Mouse (Mus musculus): ENCODE measurements at regions not wholly inside any gene's neighbourhood (a gene's known extent, or its start where the extent isn't known, plus 50 kb on each side); places are given as distances from the start of the nearest gene placed in this dataset.

- Histone ChIP-seq H3K36me3 (ENCODE audit: control insufficient read depth, insufficient read depth, low read length) (no peaks in the 10 kb centered on the region), H3K27ac (ENCODE audit: low read depth, low read length) (no peak overlapping the region), H3K4me1 (replicated peaks; ENCODE audit: control insufficient read depth, insufficient read depth, low read length) (no peaks in the 10 kb centered on the region), H3K4me3 (ENCODE audit: low read depth, low read length) (no peak overlapping the region), H3K4me2 (replicated peaks; ENCODE audit: low read depth, low read length) (no peak overlapping the region), H3K9me3 (ENCODE audit: control insufficient read depth, low read length) (no peaks in the 10 kb centered on the region), H3K9ac (ENCODE audit: low read depth, low read length) (no peak overlapping the region), H3K27me3 (ENCODE audit: control insufficient read depth, insufficient read depth, low read length) (no peaks in the 10 kb centered on the region)
- WGBS = 76% methylated on average over 2 of the region's 2 CpGs
- no peak for ATAC-seq (ENCODE audit: low FRiP score)
- DNase-seq (ENCODE audit: low spot score) = no peak
Measured at GRCm38 (mm10) chr11:45296772-45297171, 555.1 kb upstream of the Clint1 start.

GRCm38 (mm10) chr11:45311934-45312333 lies 539.9 kb upstream of the Clint1 start:
- no peaks in the 10 kb centered on the region for H3K4me1 ChIP-seq (replicated peaks; ENCODE audit: control insufficient read depth, insufficient read depth, low read length)
- H3K36me3 ChIP-seq (ENCODE audit: control insufficient read depth, insufficient read depth, low read length) = no peaks in the 10 kb centered on the region
- no peaks in the 10 kb centered on the region for H3K9me3 ChIP-seq (ENCODE audit: control insufficient read depth, low read length)
- H3K27ac ChIP-seq (ENCODE audit: low read depth, low read length) = no peak overlapping the region
- DNase-seq (ENCODE audit: low spot score) (no peak), ATAC-seq (ENCODE audit: low FRiP score) (no peak)
- H3K4me3 ChIP-seq (ENCODE audit: low read depth, low read length) = no peak overlapping the region
- no peaks in the 10 kb centered on the region for H3K27me3 ChIP-seq (ENCODE audit: control insufficient read depth, insufficient read depth, low read length)
- H3K4me2 ChIP-seq (replicated peaks; ENCODE audit: low read depth, low read length) = no peak overlapping the region
- WGBS = 90% methylated on average over 6 of the region's 6 CpGs
- no peak overlapping the region for H3K9ac ChIP-seq (ENCODE audit: low read depth, low read length)

GRCm38 (mm10) chr11:45323766-45324165 lies 528.1 kb upstream of the Clint1 start:
- ATAC-seq (ENCODE audit: low FRiP score) (no peak), DNase-seq (ENCODE audit: low spot score) (no peak)
- Histone ChIP-seq H3K27me3 (ENCODE audit: control insufficient read depth, insufficient read depth, low read length) (no peaks in the 10 kb centered on the region), H3K9me3 (ENCODE audit: control insufficient read depth, low read length) (no peaks in the 10 kb centered on the region), H3K4me3 (ENCODE audit: low read depth, low read length) (no peak overlapping the region), H3K27ac (ENCODE audit: low read depth, low read length) (no peak overlapping the region), H3K36me3 (ENCODE audit: control insufficient read depth, insufficient read depth, low read length) (no peaks in the 10 kb centered on the region), H3K4me2 (replicated peaks; ENCODE audit: low read depth, low read length) (no peak overlapping the region), H3K4me1 (replicated peaks; ENCODE audit: control insufficient read depth, insufficient read depth, low read length) (no peaks in the 10 kb centered on the region), H3K9ac (ENCODE audit: low read depth, low read length) (no peak overlapping the region)
- 89% methylated on average over 5 of the region's 5 CpGs for WGBS

- Histone ChIP-seq H3K27me3 (ENCODE audit: control insufficient read depth, insufficient read depth, low read length) (no peaks in the 10 kb centered on the region), H3K9me3 (ENCODE audit: control insufficient read depth, low read length) (no peaks in the 10 kb centered on the region), H3K4me1 (replicated peaks; ENCODE audit: control insufficient read depth, insufficient read depth, low read length) (no peaks in the 10 kb centered on the region), H3K36me3 (ENCODE audit: control insufficient read depth, insufficient read depth, low read length) (no peaks in the 10 kb centered on the region), H3K27ac (ENCODE audit: low read depth, low read length) (no peak overlapping the region), H3K9ac (ENCODE audit: low read depth, low read length) (no peak overlapping the region), H3K4me3 (ENCODE audit: low read depth, low read length) (no peak overlapping the region), H3K4me2 (replicated peaks; ENCODE audit: low read depth, low read length) (no peak overlapping the region)
- ATAC-seq (ENCODE audit: low FRiP score) = no peak
- 86% methylated on average over 2 of the region's 2 CpGs for WGBS
- DNase-seq (ENCODE audit: low spot score) = no peak
Measured at GRCm38 (mm10) chr11:45330319-45330718, 521.5 kb upstream of the Clint1 start.

- H3K4me3 ChIP-seq (ENCODE audit: low read depth, low read length) = no peak overlapping the region
- H3K27ac ChIP-seq (ENCODE audit: low read depth, low read length) = no peak overlapping the region
- H3K36me3 ChIP-seq (ENCODE audit: control insufficient read depth, insufficient read depth, low read length) = no peaks in the 10 kb centered on the region
- no peaks in the 10 kb centered on the region for H3K4me1 ChIP-seq (replicated peaks; ENCODE audit: control insufficient read depth, insufficient read depth, low read length)
- ATAC-seq (ENCODE audit: low FRiP score) (no peak), DNase-seq (ENCODE audit: low spot score) (no peak)
- no peak overlapping the region for H3K9ac ChIP-seq (ENCODE audit: low read depth, low read length)
- H3K4me2 ChIP-seq (replicated peaks; ENCODE audit: low read depth, low read length) = no peak overlapping the region
- no peaks in the 10 kb centered on the region for H3K9me3 ChIP-seq (ENCODE audit: control insufficient read depth, low read length)
- H3K27me3 ChIP-seq (ENCODE audit: control insufficient read depth, insufficient read depth, low read length) = no peaks in the 10 kb centered on the region
- 81% methylated on average over 3 of the region's 3 CpGs for WGBS
Measured at GRCm38 (mm10) chr11:45333756-45334155, 518.1 kb upstream of the Clint1 start.

GRCm38 (mm10) chr11:45349331-45349730 lies 502.5 kb upstream of the Clint1 start:
- DNase-seq (ENCODE audit: low spot score) = no peak
- no peak for ATAC-seq (ENCODE audit: low FRiP score)
- Histone ChIP-seq H3K27me3 (ENCODE audit: control insufficient read depth, insufficient read depth, low read length) (no peaks in the 10 kb centered on the region), H3K9ac (ENCODE audit: low read depth, low read length) (no peak overlapping the region), H3K27ac (ENCODE audit: low read depth, low read length) (no peak overlapping the region), H3K4me3 (ENCODE audit: low read depth, low read length) (no peak overlapping the region), H3K4me1 (replicated peaks; ENCODE audit: control insufficient read depth, insufficient read depth, low read length) (no peaks in the 10 kb centered on the region), H3K36me3 (ENCODE audit: control insufficient read depth, insufficient read depth, low read length) (no peaks in the 10 kb centered on the region), H3K4me2 (replicated peaks; ENCODE audit: low read depth, low read length) (no peak overlapping the region), H3K9me3 (ENCODE audit: control insufficient read depth, low read length) (no peaks in the 10 kb centered on the region)

- Histone ChIP-seq H3K4me1 (replicated peaks; ENCODE audit: control insufficient read depth, insufficient read depth, low read length) (no peaks in the 10 kb centered on the region), H3K27me3 (ENCODE audit: control insufficient read depth, insufficient read depth, low read length) (no peaks in the 10 kb centered on the region), H3K9ac (ENCODE audit: low read depth, low read length) (no peak overlapping the region), H3K9me3 (ENCODE audit: control insufficient read depth, low read length) (no peaks in the 10 kb centered on the region), H3K36me3 (ENCODE audit: control insufficient read depth, insufficient read depth, low read length) (no peaks in the 10 kb centered on the region), H3K4me3 (ENCODE audit: low read depth, low read length) (no peak overlapping the region), H3K27ac (ENCODE audit: low read depth, low read length) (no peak overlapping the region), H3K4me2 (replicated peaks; ENCODE audit: low read depth, low read length) (no peak overlapping the region)
- WGBS = 93% methylated on average over 3 of the region's 3 CpGs
- DNase-seq (ENCODE audit: low spot score) (no peak), ATAC-seq (ENCODE audit: low FRiP score) (no peak)
Measured at GRCm38 (mm10) chr11:45365343-45365742, 486.5 kb upstream of the Clint1 start.

- Histone ChIP-seq H3K4me3 (ENCODE audit: low read depth, low read length) (no peak overlapping the region), H3K27ac (ENCODE audit: low read depth, low read length) (no peak overlapping the region), H3K9me3 (ENCODE audit: control insufficient read depth, low read length) (no peaks in the 10 kb centered on the region), H3K27me3 (ENCODE audit: control insufficient read depth, insufficient read depth, low read length) (no peaks in the 10 kb centered on the region), H3K9ac (ENCODE audit: low read depth, low read length) (no peak overlapping the region), H3K4me1 (replicated peaks; ENCODE audit: control insufficient read depth, insufficient read depth, low read length) (no peaks in the 10 kb centered on the region), H3K36me3 (ENCODE audit: control insufficient read depth, insufficient read depth, low read length) (no peaks in the 10 kb centered on the region), H3K4me2 (replicated peaks; ENCODE audit: low read depth, low read length) (no peak overlapping the region)
- DNase-seq (ENCODE audit: low spot score) (no peak), ATAC-seq (ENCODE audit: low FRiP score) (no peak)
- WGBS = 70% methylated on average over 11 of the region's 11 CpGs
Measured at GRCm38 (mm10) chr11:45389243-45390146, 462.4 kb upstream of the Clint1 start.

- Histone ChIP-seq H3K27ac (ENCODE audit: low read depth, low read length) (no peak overlapping the region), H3K9ac (ENCODE audit: low read depth, low read length) (no peak overlapping the region), H3K4me2 (replicated peaks; ENCODE audit: low read depth, low read length) (no peak overlapping the region), H3K9me3 (ENCODE audit: control insufficient read depth, low read length) (no peaks in the 10 kb centered on the region), H3K27me3 (ENCODE audit: control insufficient read depth, insufficient read depth, low read length) (no peaks in the 10 kb centered on the region), H3K36me3 (ENCODE audit: control insufficient read depth, insufficient read depth, low read length) (no peaks in the 10 kb centered on the region), H3K4me1 (replicated peaks; ENCODE audit: control insufficient read depth, insufficient read depth, low read length) (no peaks in the 10 kb centered on the region), H3K4me3 (ENCODE audit: low read depth, low read length) (no peak overlapping the region)
- ATAC-seq (ENCODE audit: low FRiP score) (peak; percentile 64), DNase-seq (ENCODE audit: low spot score) (peak; percentile 47)
- 51% methylated on average over 3 of the region's 3 CpGs for WGBS
Measured at GRCm38 (mm10) chr11:45396009-45396408, 455.8 kb upstream of the Clint1 start.

Data from hindbrain, embryonic 11.5 days (tissue).